ENCODE assay signal across 35 mouse cellular contexts in genomic region chr10:7801258-7801657, GRCm38 (mm10).
"Had no signal": no experiment of that assay in that cellular context is flagged by ENCODE, and none has a peak within 500 bp of the region (broad histone marks: within the 10 kb centered on the region; RNA-seq: fewer than 3 reads in every experiment).

No protein-coding gene starts in this region.

- DNase-seq: heart, postnatal 10 days; heart, postnatal 14 days; heart, postnatal 36 days; heart, postnatal 4 days; kidney, adult 11 months; kidney, adult 18-20 months; kidney, adult 2 months; kidney, adult 8-10 months; kidney, adult 9 months; kidney, postnatal 10 days; kidney, postnatal 14 days; kidney, postnatal 25 days; kidney, postnatal 36 days; kidney, postnatal 4 days; layer of hippocampus, adult 9-11 months; layer of hippocampus, postnatal 36 days had no signal

- H3K27me3 ChIP-seq: heart, embryonic 12.5 days; heart, embryonic 13.5 days; heart, embryonic 15.5 days; hindbrain, embryonic 12.5 days; hindbrain, embryonic 13.5 days; hindbrain, embryonic 15.5 days; intestine, embryonic 15.5 days; kidney, embryonic 15.5 days had no signal

- H3K9me3 ChIP-seq: heart, embryonic 10.5 days; heart, embryonic 12.5 days; heart, embryonic 13.5 days; heart, embryonic 15.5 days; hindbrain, embryonic 10.5 days; hindbrain, embryonic 12.5 days; hindbrain, embryonic 13.5 days; hindbrain, embryonic 15.5 days; intestine, embryonic 15.5 days; kidney, embryonic 15.5 days had no signal

- ATAC-seq: hindbrain, embryonic 16.5 days; hindbrain, postnatal 0 days; inflammation-experienced regulatory T-cells, adult 6 months; intestine, embryonic 15.5 days; intestine, embryonic 16.5 days; intestine, postnatal 0 days had no signal

- H3K4me3 ChIP-seq: heart, embryonic 10.5 days; heart, embryonic 12.5 days; heart, embryonic 13.5 days; heart, embryonic 15.5 days; hindbrain, embryonic 10.5 days; hindbrain, embryonic 12.5 days; hindbrain, embryonic 13.5 days; hindbrain, embryonic 15.5 days; intestine, embryonic 15.5 days; kidney, embryonic 15.5 days; layer of hippocampus, adult 2 months had no signal

- H3K4me2 ChIP-seq: heart, embryonic 11.5 days; heart, embryonic 12.5 days; heart, embryonic 13.5 days; heart, embryonic 15.5 days; hindbrain, embryonic 12.5 days; hindbrain, embryonic 13.5 days; hindbrain, embryonic 14.5 days; hindbrain, embryonic 15.5 days; intestine, embryonic 15.5 days; kidney, embryonic 15.5 days had no signal

- H3K27ac ChIP-seq: heart, embryonic 10.5 days; heart, embryonic 13.5 days; heart, embryonic 15.5 days; hindbrain, embryonic 10.5 days; hindbrain, embryonic 12.5 days; hindbrain, embryonic 13.5 days; hindbrain, embryonic 14.5 days; hindbrain, embryonic 15.5 days; hindbrain, postnatal 0 days; intestine, embryonic 15.5 days; kidney, embryonic 15.5 days; kidney, postnatal 0 days; layer of hippocampus, adult 2 months had no signal

- H3K9ac ChIP-seq: heart, embryonic 12.5 days; heart, embryonic 13.5 days; heart, embryonic 15.5 days; hindbrain, embryonic 12.5 days; hindbrain, embryonic 13.5 days; hindbrain, embryonic 14.5 days; hindbrain, embryonic 15.5 days; intestine, embryonic 15.5 days; kidney, embryonic 15.5 days had no signal

- H3K4me1 ChIP-seq: heart, embryonic 10.5 days; heart, embryonic 12.5 days; heart, embryonic 13.5 days; heart, embryonic 15.5 days; hindbrain, embryonic 10.5 days; hindbrain, embryonic 12.5 days; hindbrain, embryonic 13.5 days; hindbrain, embryonic 15.5 days; intestine, embryonic 15.5 days; kidney, embryonic 15.5 days had no signal
